Mouse (Mus musculus): ENCODE data around the gene Galnt17. TPM values are rescaled to one million over a fixed set of nuclear protein-coding genes. Genes with fewer than 3 reads are reported as not detected.

Galnt17 gene
- polyA plus RNA-seq, 1 experiment from 2014 or later = 3.2 TPM

GRCm38 (mm10) chr5:131287091-131287490 lies 21.2 kb downstream of the Galnt17 start:
- H3K4me2 ChIP-seq (replicated peaks) = no peak overlapping the region
- H3K4me3 ChIP-seq = no peak overlapping the region
- ATAC-seq (ENCODE audit: low FRiP score, low read depth) = no peak
- H3K27me3 ChIP-seq = no peaks in the 10 kb centered on the region
- no peak overlapping the region for H3K9ac ChIP-seq
- H3K4me1 ChIP-seq = no peaks in the 10 kb centered on the region; the same call in 1 of the 2 replicates
- H3K9me3 ChIP-seq = no peaks in the 10 kb centered on the region
- WGBS = 62% methylated on average over 6 of the region's 6 CpGs
- no peaks in the 10 kb centered on the region for H3K36me3 ChIP-seq
- H3K27ac ChIP-seq = no peak overlapping the region

GRCm38 (mm10) chr5:131286680-131287079 lies 21.6 kb downstream of the Galnt17 start:
- Histone ChIP-seq H3K9me3 (no peaks in the 10 kb centered on the region), H3K27ac (no peak overlapping the region), H3K9ac (no peak overlapping the region), H3K4me2 (replicated peaks) (no peak overlapping the region), H3K4me1 (no peaks in the 10 kb centered on the region; the same call in 1 of the 2 replicates), H3K4me3 (no peak overlapping the region), H3K27me3 (no peaks in the 10 kb centered on the region), H3K36me3 (no peaks in the 10 kb centered on the region)
- ATAC-seq (ENCODE audit: low FRiP score, low read depth) = no peak
- WGBS = 83% methylated on average over 2 of the region's 2 CpGs

- Histone ChIP-seq H3K4me3 (no peak overlapping the region), H3K4me1 (no peaks in the 10 kb centered on the region; the same call in 1 of the 2 replicates), H3K27ac (no peak overlapping the region), H3K4me2 (replicated peaks) (no peak overlapping the region), H3K9ac (no peak overlapping the region), H3K9me3 (0 out of 2 replicates have a peak, but pooled peaks cover 3% of the 10 kb centered on the region), H3K36me3 (no peaks in the 10 kb centered on the region), H3K27me3 (no peaks in the 10 kb centered on the region)
- no peak for ATAC-seq (ENCODE audit: low FRiP score, low read depth)
- WGBS = 49% methylated on average over 2 of the region's 2 CpGs
These were observed 27.9 kb downstream of the Galnt17 start for GRCm38 (mm10) chr5:131280349-131280748.

- no peaks in the 10 kb centered on the region for H3K4me1 ChIP-seq
- 0 out of 2 replicates have a peak, but pooled peaks cover 3% of the 10 kb centered on the region for H3K9me3 ChIP-seq
- 78% methylated on average over 10 of the region's 10 CpGs for WGBS
- no peak overlapping the region for H3K27ac ChIP-seq
- H3K36me3 ChIP-seq = no peaks in the 10 kb centered on the region
- no peak overlapping the region for H3K4me3 ChIP-seq
- ATAC-seq (ENCODE audit: low FRiP score, low read depth) = no peak
- H3K4me2 ChIP-seq (replicated peaks) = no peak overlapping the region
- no peak overlapping the region for H3K9ac ChIP-seq
- no peaks in the 10 kb centered on the region for H3K27me3 ChIP-seq
These were observed 29.0 kb downstream of the Galnt17 start for GRCm38 (mm10) chr5:131279286-131279685.

- no peaks in the 10 kb centered on the region for H3K36me3 ChIP-seq
- no peaks in the 10 kb centered on the region for H3K27me3 ChIP-seq
- ATAC-seq (ENCODE audit: low FRiP score, low read depth) = no peak
- WGBS = 75% methylated on average over 7 of the region's 7 CpGs
- H3K4me2 ChIP-seq (replicated peaks) = no peak overlapping the region
- no peak overlapping the region for H3K9ac ChIP-seq
- no peaks in the 10 kb centered on the region for H3K4me1 ChIP-seq
- H3K4me3 ChIP-seq = no peak overlapping the region
- 0 out of 2 replicates have a peak, but pooled peaks cover 3% of the 10 kb centered on the region for H3K9me3 ChIP-seq
- H3K27ac ChIP-seq = no peak overlapping the region
These were observed 31.1 kb downstream of the Galnt17 start for GRCm38 (mm10) chr5:131277227-131277626.

- no peak overlapping the region for H3K9ac ChIP-seq
- no peak overlapping the region for H3K27ac ChIP-seq
- no peak overlapping the region for H3K4me2 ChIP-seq (replicated peaks)
- H3K27me3 ChIP-seq = no peaks in the 10 kb centered on the region
- WGBS = 76% methylated on average over 2 of the region's 2 CpGs
- no peaks in the 10 kb centered on the region for H3K4me1 ChIP-seq
- no peaks in the 10 kb centered on the region for H3K36me3 ChIP-seq
- no peak overlapping the region for H3K4me3 ChIP-seq
- ATAC-seq (ENCODE audit: low FRiP score, low read depth) = no peak
- no peaks in the 10 kb centered on the region for H3K9me3 ChIP-seq
These were observed 42.0 kb downstream of the Galnt17 start for GRCm38 (mm10) chr5:131266291-131266690.

- 76% methylated on average over 11 of the region's 11 CpGs for whole genome bisulfite sequencing
- no peaks in the 10 kb centered on the region for H3K36me3 ChIP-seq
- ATAC-seq (ENCODE audit: low FRiP score, low read depth) = no peak
- H3K27me3 ChIP-seq = no peaks in the 10 kb centered on the region
- H3K4me3 ChIP-seq = no peak overlapping the region
- no peaks in the 10 kb centered on the region for H3K9me3 ChIP-seq
- no peaks in the 10 kb centered on the region for H3K4me1 ChIP-seq
- H3K4me2 ChIP-seq (replicated peaks) = no peak overlapping the region
- no peak overlapping the region for H3K9ac ChIP-seq
- H3K27ac ChIP-seq = no peak overlapping the region
These were observed 44.2 kb downstream of the Galnt17 start for GRCm38 (mm10) chr5:131264145-131264544.

GRCm38 (mm10) chr5:131250701-131251636 lies 57.3 kb downstream of the Galnt17 start:
- no peak for ATAC-seq (ENCODE audit: low FRiP score, low read depth)
- Histone ChIP-seq H3K9ac (no peak overlapping the region), H3K4me1 (no peaks in the 10 kb centered on the region), H3K9me3 (no peaks in the 10 kb centered on the region), H3K36me3 (no peaks in the 10 kb centered on the region), H3K27ac (no peak overlapping the region), H3K27me3 (no peaks in the 10 kb centered on the region), H3K4me3 (no peak overlapping the region), H3K4me2 (replicated peaks) (no peak overlapping the region)
- 76% methylated on average over 8 of the region's 8 CpGs for WGBS

GRCm38 (mm10) chr5:131248416-131248815 lies 59.9 kb downstream of the Galnt17 start:
- H3K4me1 ChIP-seq = no peaks in the 10 kb centered on the region
- no peak overlapping the region for H3K27ac ChIP-seq
- no peak overlapping the region for H3K4me3 ChIP-seq
- H3K4me2 ChIP-seq (replicated peaks) = no peak overlapping the region
- H3K36me3 ChIP-seq = no peaks in the 10 kb centered on the region
- no peaks in the 10 kb centered on the region for H3K27me3 ChIP-seq
- no peaks in the 10 kb centered on the region for H3K9me3 ChIP-seq
- no peak overlapping the region for H3K9ac ChIP-seq
- 80% methylated on average over 3 of the region's 3 CpGs for WGBS
- no peak for ATAC-seq (ENCODE audit: low FRiP score, low read depth)

GRCm38 (mm10) chr5:131246591-131246990 lies 61.7 kb downstream of the Galnt17 start:
- Histone ChIP-seq H3K4me2 (replicated peaks) (no peak overlapping the region), H3K27ac (no peak overlapping the region), H3K36me3 (no peaks in the 10 kb centered on the region), H3K9ac (no peak overlapping the region), H3K27me3 (no peaks in the 10 kb centered on the region), H3K4me1 (no peaks in the 10 kb centered on the region), H3K4me3 (no peak overlapping the region), H3K9me3 (no peaks in the 10 kb centered on the region)
- no peak for ATAC-seq (ENCODE audit: low FRiP score, low read depth)
- 97% methylated on average over 6 of the region's 6 CpGs for WGBS

GRCm38 (mm10) chr5:131241689-131242088 lies 66.6 kb downstream of the Galnt17 start:
- Histone ChIP-seq H3K27me3 (no peaks in the 10 kb centered on the region), H3K36me3 (no peaks in the 10 kb centered on the region), H3K4me2 (replicated peaks) (no peak overlapping the region), H3K4me1 (peaks cover 7% of the 10 kb centered on the region), H3K9me3 (no peaks in the 10 kb centered on the region), H3K27ac (no peak overlapping the region), H3K9ac (no peak overlapping the region), H3K4me3 (no peak overlapping the region)
- WGBS = 77% methylated on average over 4 of the region's 4 CpGs
- ATAC-seq (ENCODE audit: low FRiP score, low read depth) = no peak

GRCm38 (mm10) chr5:131239813-131240212 lies 68.5 kb downstream of the Galnt17 start:
- Histone ChIP-seq H3K9ac (no peak overlapping the region), H3K27ac (no peak overlapping the region), H3K27me3 (no peaks in the 10 kb centered on the region), H3K4me2 (replicated peaks) (no peak overlapping the region), H3K9me3 (no peaks in the 10 kb centered on the region), H3K36me3 (no peaks in the 10 kb centered on the region), H3K4me1 (peaks cover 9% of the 10 kb centered on the region), H3K4me3 (no peak overlapping the region)
- ATAC-seq (ENCODE audit: low FRiP score, low read depth) = no peak
- 92% methylated on average over 3 of the region's 3 CpGs for WGBS
